Mouse (Mus musculus) neural tube, embryonic 13.5 days (tissue): Measurements from ENCODE around the gene 1700001O22Rik. TPM values are rescaled to one million over a fixed set of nuclear protein-coding genes. Genes with fewer than 3 reads are reported as not detected.

Experiments
- ATAC-seq: fragments of 200-750 bp; cut with Nextera tagmentation; 2 replicates; pipeline ENCODE4 v1.8.0; 2017; ENCODE audit warnings: low read depth, mild to moderate bottlenecking, moderate TSS enrichment, moderate library complexity
- H3K27ac ChIP-seq: fragments of 300-500 bp; sonication (generic); replicated peaks from 2 replicates; pipeline ENCODE4 v1.5.1; 2015; ENCODE audit warnings: moderate library complexity, mild to moderate bottlenecking, inconsistent platforms
- H3K27me3 ChIP-seq: fragments of 300-500 bp; sonication (generic); 2 replicates; pipeline ENCODE4 v1.6.1; 2015; ENCODE audit warnings: mild to moderate bottlenecking, inconsistent platforms
- H3K36me3 ChIP-seq: fragments of 300-500 bp; sonication (generic); 2 replicates; pipeline ENCODE4 v1.6.1; 2015; ENCODE audit warnings: mild to moderate bottlenecking, inconsistent platforms
- H3K4me1 ChIP-seq: fragments of 300-500 bp; sonication (generic); replicated peaks from 2 replicates; pipeline ENCODE4 v1.6.1; 2015; ENCODE audit warnings: inconsistent platforms
- H3K4me2 ChIP-seq: fragments of 300-500 bp; sonication (generic); 2 replicates; pipeline ENCODE4 v1.6.1; 2015; ENCODE audit warnings: inconsistent platforms, mild to moderate bottlenecking, moderate library complexity
- H3K4me3 ChIP-seq: fragments of 300-500 bp; sonication (generic); 2 replicates; pipeline ENCODE4 v1.5.1; 2015; ENCODE audit warnings: mild to moderate bottlenecking, inconsistent platforms
- H3K9ac ChIP-seq: fragments of 300-500 bp; sonication (generic); 2 replicates; pipeline ENCODE4 v1.6.1; 2015; ENCODE audit warnings: moderate library complexity, mild to moderate bottlenecking, inconsistent platforms
- H3K9me3 ChIP-seq: fragments of 300-500 bp; sonication (generic); 2 replicates; pipeline ENCODE4 v1.6.1; 2016; ENCODE audit warnings: inconsistent platforms
- WGBS: fragments of 180-500 bp; shearing (Covaris S2); methylation state at CpG from one replicate; pipeline ENCODE4 v1.1.7; 2015; 5-methylcytosine and 5-hydroxymethylcytosine counted together
- polyA plus RNA-seq: library from polyadenylated mRNA; unstranded; fragments of >200 nt; fragmentation: Nextera tagmentation; extraction: Ambion mirVana; gene quantifications from 2 replicates; pipeline ENCODE4 v1.2.1, GENCODE M21; 2015

Gene 1700001O22Rik
- polyA plus RNA-seq, 1 experiment from 2014 or later = 0.91 TPM

DNA sequence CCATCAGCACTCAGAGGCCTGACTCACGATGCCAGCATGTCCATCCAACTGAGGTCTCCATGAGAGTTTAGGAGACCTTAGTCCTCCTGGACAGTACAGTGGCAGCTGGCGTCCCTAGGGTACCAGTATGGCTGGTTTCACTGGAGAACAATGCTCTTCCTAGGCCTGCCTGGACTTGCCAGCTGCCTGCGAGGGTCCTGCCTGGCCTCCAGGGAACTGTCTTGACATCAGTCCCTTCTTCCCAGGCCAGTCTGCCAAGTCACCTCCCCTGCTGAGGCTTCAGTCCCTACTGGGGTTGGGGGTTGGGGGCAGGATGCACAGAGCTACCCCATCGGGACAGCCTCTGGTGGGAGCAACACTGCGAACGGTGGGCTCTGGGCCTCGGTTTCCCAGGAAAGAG, 11.4 kb downstream of the 1700001O22Rik start:
- no peak overlapping the region for H3K27ac ChIP-seq
- no peak for ATAC-seq
- no peak overlapping the region for H3K4me3 ChIP-seq
- H3K4me2 ChIP-seq = no peak overlapping the region
- H3K9ac ChIP-seq = no peak overlapping the region
- H3K27me3 ChIP-seq = no peaks in the 10 kb centered on the region
- no peaks in the 10 kb centered on the region for H3K36me3 ChIP-seq
- H3K4me1 ChIP-seq = peaks cover 38% of the 10 kb centered on the region
- WGBS = 80% methylated on average over 7 of the region's 7 CpGs
- H3K9me3 ChIP-seq = no peaks in the 10 kb centered on the region

DNA sequence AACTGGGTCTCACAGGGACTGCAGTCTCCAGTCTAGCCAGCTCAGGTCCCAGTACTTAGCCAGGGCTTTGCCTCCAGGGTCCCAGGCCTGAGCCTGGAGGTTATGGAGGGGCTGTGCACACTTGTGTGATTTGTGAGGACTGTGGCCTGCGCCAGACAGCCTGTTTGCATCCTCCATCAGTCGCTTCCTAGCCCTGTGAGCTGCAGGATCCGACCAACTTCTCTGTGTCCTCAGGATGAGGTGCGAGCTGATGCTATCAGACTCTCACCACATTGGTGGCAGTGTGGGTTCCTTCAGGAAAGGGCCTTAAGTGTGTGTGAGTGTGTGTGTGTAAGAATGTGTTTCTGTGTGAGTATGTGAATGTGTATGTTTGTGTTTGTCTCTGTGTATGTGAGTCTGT, 16.0 kb downstream of the 1700001O22Rik start:
- ATAC-seq = no peak
- H3K9me3 ChIP-seq = no peaks in the 10 kb centered on the region
- H3K4me3 ChIP-seq = no peak overlapping the region
- no peaks in the 10 kb centered on the region for H3K36me3 ChIP-seq
- H3K27me3 ChIP-seq = no peaks in the 10 kb centered on the region
- peak overlapping the region; percentile 59 for H3K27ac ChIP-seq
- H3K9ac ChIP-seq = peak overlapping the region; percentile 34
- H3K4me1 ChIP-seq = peaks cover 42% of the 10 kb centered on the region
- no peak overlapping the region for H3K4me2 ChIP-seq
- WGBS = 53% methylated on average over 4 of the region's 4 CpGs

DNA sequence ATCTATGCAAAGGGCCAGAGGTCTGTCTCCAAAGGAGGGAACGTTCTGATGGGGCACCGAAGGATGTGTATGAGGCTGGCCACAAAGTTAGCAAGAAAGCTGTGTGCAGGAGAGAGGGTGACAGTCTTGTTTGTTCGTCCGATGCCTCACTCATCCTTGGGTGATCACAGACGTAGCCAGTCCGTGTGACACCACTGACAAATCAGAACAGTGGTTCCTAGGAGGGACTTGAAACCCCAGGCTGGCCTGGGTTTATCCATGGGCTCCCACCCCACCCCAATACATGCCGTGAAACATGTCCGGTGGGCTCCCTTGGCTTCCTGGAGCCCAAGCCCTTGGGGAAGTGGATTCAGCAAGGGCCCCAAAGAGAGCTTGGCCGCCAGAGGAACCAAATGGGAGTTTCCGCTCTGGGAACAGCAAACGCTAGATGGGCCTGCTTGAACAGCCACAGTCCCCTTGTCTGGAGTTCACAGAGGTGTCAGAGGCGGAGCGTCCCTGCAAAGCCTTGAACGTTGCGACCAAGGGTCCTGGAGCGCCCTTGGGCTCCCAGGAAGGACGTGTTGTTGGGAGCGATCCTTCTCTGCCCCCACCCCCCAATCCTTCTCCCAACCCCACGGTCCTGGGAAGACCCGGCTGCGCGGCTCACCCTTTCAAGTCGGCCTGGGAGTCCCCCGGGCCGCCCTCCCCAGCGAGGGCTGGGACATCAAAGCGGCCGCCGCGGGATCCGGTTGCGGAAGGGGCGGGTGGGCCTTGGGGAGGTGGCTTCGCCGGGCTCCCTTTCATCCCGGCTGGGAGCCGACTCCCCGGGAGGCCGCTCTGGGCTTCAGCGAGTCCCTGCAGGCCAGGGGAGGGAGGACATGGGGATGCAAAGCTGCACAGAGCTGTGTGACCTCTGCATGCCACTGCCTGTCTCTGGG, 19.1 kb downstream of the 1700001O22Rik start:
- Histone ChIP-seq H3K27ac (peak overlapping the region; percentile 61; the same call in 1 of the 2 replicates), H3K4me3 (peak overlapping the region; percentile 7; the same call in 1 of the 2 replicates), H3K4me1 (peaks cover 42% of the 10 kb centered on the region)

DNA sequence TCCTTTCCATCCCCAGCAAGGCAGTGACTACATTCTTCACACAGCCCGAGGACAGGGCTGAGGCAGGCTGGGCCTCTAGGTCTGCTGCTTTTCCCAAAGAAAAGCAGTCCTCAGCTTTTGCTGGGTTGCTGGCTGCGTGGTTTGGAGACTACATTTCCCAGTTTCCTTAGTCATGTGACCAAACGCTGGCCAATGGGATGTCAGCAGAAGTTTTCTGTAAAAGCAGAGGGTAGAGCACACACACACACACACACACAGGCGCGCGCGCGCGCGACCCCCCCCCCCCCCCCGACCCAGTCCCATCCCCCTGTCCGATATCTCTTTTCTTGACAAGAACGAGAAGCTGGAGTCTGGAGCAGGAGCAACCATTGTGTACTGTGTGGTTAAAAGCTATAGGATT, 20.1 kb downstream of the 1700001O22Rik start:
- WGBS = under 1% methylated on average over 12 of the region's 13 CpGs
- Histone ChIP-seq H3K4me3 (peak overlapping the region; percentile 18), H3K9ac (peak overlapping the region; percentile 51), H3K27ac (peak overlapping the region; percentile 68), H3K27me3 (no peaks in the 10 kb centered on the region), H3K9me3 (no peaks in the 10 kb centered on the region), H3K4me1 (peaks cover 45% of the 10 kb centered on the region), H3K4me2 (peak overlapping the region; percentile 49), H3K36me3 (no peaks in the 10 kb centered on the region)
- ATAC-seq = peak; percentile 24

More for the DNA sequence above, 19.1 kb downstream of the 1700001O22Rik start:
- peak overlapping the region; percentile 51 for H3K9ac ChIP-seq
- ATAC-seq = peak; percentile 3; the same call in 1 of the 2 replicates
- H3K4me2 ChIP-seq = peak overlapping the region; percentile 49
- H3K9me3 ChIP-seq = no peaks in the 10 kb centered on the region
- H3K36me3 ChIP-seq = no peaks in the 10 kb centered on the region
- 11% methylated on average over 39 of the region's 40 CpGs for WGBS
- H3K27me3 ChIP-seq = no peaks in the 10 kb centered on the region

DNA sequence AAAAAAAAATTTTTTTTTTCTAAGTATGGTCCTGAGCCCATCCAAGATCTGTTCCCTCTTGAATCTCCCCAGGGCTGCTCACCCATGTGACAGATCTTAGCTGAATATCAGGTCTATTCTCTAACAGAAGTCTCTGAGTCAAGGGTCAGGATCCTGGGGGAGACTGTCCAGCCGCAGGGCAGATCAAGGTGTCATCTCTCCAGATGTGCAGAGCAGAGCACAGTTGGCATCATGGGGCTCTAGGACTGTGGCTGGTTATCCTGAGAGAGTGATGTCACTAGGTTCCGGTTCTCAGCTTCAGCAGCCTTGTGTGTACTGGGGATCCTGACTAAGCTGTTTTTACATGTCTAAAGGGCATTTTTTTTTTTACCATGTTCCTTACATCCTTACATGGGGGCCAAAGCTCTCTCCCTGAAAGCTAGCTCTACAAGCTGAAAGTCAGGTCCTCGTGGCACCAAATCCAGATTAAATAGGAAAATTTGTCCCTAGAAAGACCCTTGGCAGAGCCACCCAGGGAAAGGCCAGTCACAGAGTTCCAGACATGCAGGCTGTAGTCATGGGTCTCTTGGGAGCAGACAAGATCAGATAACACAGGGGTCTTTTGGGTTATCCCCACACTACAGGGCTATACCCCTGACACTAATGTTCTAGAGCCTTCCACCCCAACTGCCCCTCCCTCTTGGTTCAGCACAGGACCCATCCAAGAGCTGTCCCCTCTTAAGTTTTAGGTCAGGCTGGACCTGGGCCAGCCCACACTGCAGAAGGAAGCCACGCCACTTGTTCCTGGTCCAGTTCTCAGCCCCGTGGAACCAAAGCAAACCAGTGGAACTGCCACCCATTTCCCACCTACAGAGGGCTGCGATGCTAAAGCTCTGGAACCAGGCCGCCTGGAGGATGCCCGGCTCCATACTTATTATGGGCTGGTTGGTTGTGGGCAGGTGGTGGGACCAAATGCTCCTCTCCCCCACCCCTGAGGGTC, 20.9 kb downstream of the 1700001O22Rik start:
- 78% methylated on average over 8 of the region's 8 CpGs for WGBS
- H3K4me1 ChIP-seq = peaks cover 45% of the 10 kb centered on the region
- H3K27me3 ChIP-seq = no peaks in the 10 kb centered on the region
- H3K27ac ChIP-seq = peak overlapping the region; percentile 68
- peak; percentile 24; the same call in 1 of the 2 replicates for ATAC-seq
- H3K9me3 ChIP-seq = no peaks in the 10 kb centered on the region
- H3K4me2 ChIP-seq = peak overlapping the region; percentile 49
- H3K36me3 ChIP-seq = no peaks in the 10 kb centered on the region
- H3K4me3 ChIP-seq = peak overlapping the region; percentile 18; the same call in 1 of the 2 replicates
- peak overlapping the region; percentile 51 for H3K9ac ChIP-seq

DNA sequence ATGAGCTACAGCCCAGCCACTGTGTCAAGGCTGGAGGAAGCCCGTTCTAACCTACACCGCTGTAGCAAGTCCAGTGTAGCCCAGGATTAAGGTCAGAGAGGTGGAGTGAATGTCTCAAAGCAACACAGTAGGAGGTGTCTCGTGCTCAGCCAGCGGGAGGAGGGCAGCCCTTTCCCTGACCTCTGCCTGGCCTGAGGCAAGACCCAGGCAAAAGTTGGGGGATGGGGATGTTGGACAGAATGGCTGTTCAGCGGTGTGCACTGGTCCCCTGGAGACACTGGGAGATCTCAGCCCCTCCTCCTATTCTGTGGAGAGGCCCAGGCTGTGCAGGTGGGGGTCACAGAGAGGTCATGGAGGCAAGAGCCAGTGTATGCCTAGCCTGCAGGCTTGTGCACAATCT, 24.2 kb downstream of the 1700001O22Rik start:
- H3K9ac ChIP-seq = no peak overlapping the region
- 5% methylated on average over 5 of the region's 5 CpGs for WGBS
- no peak overlapping the region for H3K4me3 ChIP-seq
- H3K4me1 ChIP-seq = peaks cover 22% of the 10 kb centered on the region
- ATAC-seq = no peak
- no peaks in the 10 kb centered on the region for H3K9me3 ChIP-seq
- H3K36me3 ChIP-seq = no peaks in the 10 kb centered on the region
- H3K27me3 ChIP-seq = no peaks in the 10 kb centered on the region
- H3K4me2 ChIP-seq = no peak overlapping the region
- H3K27ac ChIP-seq = no peak overlapping the region

DNA sequence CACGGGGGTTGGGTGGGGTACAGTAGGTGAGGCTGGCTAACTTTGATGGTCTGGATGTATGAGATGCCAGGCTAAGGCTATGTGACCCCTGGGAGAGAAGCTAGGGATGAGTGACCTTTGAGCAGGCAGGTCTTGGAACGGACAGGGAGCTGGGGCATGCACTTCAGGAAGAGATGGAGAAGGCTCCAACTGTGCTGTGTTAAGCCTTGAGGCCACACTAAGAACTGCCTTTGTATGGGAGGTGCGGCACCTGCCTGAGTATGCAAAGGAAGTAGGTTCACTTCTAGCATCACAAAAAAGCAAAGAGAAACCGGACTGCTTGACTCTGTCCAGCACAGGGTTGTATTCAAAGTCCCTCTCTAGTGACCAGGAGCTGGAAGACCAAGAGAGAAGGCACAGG, 25.2 kb downstream of the 1700001O22Rik start:
- H3K4me3 ChIP-seq = no peak overlapping the region
- WGBS = 68% methylated on average over 4 of the region's 4 CpGs

DNA sequence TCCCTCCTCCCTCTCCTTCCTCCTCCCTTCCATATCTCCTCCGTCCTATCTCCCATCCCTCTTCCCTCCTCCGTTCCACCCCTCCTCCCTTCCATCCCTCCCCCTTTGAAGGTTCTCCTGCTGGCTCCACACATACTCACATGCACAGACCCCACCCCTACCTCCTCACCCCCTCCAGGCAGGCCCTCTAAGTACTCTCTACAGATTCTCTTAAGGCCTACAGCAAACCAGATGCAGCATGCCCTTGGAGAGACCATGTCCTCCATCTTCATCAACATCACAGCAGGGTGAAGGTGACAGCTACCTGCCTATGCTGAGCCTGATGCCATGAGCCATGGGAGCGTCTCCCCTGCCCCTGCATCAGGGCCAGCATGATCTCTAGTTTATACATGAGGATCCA, 26.2 kb downstream of the 1700001O22Rik start:
- Histone ChIP-seq H3K4me3 (no peak overlapping the region), H3K27ac (no peak overlapping the region), H3K27me3 (no peaks in the 10 kb centered on the region), H3K9ac (no peak overlapping the region), H3K9me3 (no peaks in the 10 kb centered on the region), H3K36me3 (no peaks in the 10 kb centered on the region), H3K4me1 (peaks cover 18% of the 10 kb centered on the region), H3K4me2 (no peak overlapping the region)
- no peak for ATAC-seq
- 72% methylated on average over 3 of the region's 3 CpGs for WGBS

More for the DNA sequence above, 25.2 kb downstream of the 1700001O22Rik start:
- Histone ChIP-seq H3K36me3 (no peaks in the 10 kb centered on the region), H3K27me3 (no peaks in the 10 kb centered on the region), H3K4me1 (peaks cover 14% of the 10 kb centered on the region; the same call in 1 of the 2 replicates), H3K9ac (no peak overlapping the region), H3K4me2 (no peak overlapping the region), H3K9me3 (no peaks in the 10 kb centered on the region), H3K27ac (no peak overlapping the region)
- ATAC-seq = no peak

DNA sequence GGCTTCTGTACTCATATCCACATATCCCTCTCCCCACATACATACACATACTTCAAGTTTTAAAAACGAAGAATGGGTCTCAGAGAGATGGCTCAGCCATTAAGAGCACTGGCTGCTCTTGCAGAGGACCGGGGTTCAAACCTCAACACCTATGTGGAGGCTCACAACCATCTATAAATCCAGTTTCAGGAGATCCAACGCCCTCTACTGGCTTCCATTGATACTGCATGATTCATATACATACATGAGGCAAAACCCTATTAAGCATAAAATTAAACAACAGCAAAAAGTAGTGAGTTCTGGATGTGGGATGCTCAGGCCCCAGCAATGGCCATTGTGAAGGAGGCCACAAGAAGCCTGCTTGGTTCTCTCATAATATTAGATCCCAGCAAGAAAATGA, 27.5 kb downstream of the 1700001O22Rik start:
- H3K4me1 ChIP-seq = peaks cover 31% of the 10 kb centered on the region
- H3K27me3 ChIP-seq = no peaks in the 10 kb centered on the region
- H3K9me3 ChIP-seq = no peaks in the 10 kb centered on the region
- no peak overlapping the region for H3K4me2 ChIP-seq
- WGBS = 63% methylated on average over 3 of the region's 3 CpGs
- no peak overlapping the region for H3K9ac ChIP-seq
- no peak overlapping the region for H3K4me3 ChIP-seq
- no peak for ATAC-seq
- H3K36me3 ChIP-seq = no peaks in the 10 kb centered on the region
- no peak overlapping the region for H3K27ac ChIP-seq

DNA sequence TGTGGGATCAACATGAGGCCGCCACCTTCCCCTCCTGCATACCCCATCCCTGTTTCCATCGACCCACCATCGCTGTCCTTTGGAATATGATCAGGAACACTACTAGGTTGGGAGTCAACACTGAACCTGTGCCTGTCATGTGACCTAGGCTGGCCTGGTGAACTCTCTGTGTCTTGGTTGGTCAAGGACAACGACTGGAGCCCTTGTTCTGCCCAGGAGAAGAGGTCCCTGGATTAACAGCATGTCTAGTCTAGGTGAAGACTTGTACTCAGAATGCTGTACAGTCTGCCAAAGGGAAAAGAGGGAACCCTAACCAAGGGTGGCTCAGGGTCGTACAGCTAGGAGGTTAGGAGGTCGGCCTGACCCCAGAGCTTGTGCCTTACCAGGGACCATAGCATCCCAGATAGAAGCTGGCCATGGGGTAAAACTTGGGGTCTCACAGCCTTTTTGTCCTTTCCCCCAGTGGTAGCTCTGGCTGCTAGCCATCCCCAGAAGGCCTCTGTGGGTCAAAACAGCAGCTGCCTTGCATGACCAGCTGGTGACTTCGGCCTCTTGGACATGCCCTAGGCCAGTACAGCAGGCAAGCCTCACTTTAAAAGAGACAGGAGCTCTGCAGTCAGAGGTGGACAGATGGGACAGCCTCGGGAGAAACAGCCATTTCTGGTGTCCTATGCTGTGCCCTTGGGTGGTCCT, 30.0 kb downstream of the 1700001O22Rik start:
- WGBS = 81% methylated on average over 8 of the region's 8 CpGs
- H3K4me2 ChIP-seq = no peak overlapping the region
- ATAC-seq = no peak
- no peaks in the 10 kb centered on the region for H3K27me3 ChIP-seq
- no peak overlapping the region for H3K9ac ChIP-seq
- peaks cover 32% of the 10 kb centered on the region for H3K4me1 ChIP-seq
- H3K36me3 ChIP-seq = no peaks in the 10 kb centered on the region
- H3K9me3 ChIP-seq = no peaks in the 10 kb centered on the region
- H3K27ac ChIP-seq = peak overlapping the region; percentile 89
- no peak overlapping the region for H3K4me3 ChIP-seq

DNA sequence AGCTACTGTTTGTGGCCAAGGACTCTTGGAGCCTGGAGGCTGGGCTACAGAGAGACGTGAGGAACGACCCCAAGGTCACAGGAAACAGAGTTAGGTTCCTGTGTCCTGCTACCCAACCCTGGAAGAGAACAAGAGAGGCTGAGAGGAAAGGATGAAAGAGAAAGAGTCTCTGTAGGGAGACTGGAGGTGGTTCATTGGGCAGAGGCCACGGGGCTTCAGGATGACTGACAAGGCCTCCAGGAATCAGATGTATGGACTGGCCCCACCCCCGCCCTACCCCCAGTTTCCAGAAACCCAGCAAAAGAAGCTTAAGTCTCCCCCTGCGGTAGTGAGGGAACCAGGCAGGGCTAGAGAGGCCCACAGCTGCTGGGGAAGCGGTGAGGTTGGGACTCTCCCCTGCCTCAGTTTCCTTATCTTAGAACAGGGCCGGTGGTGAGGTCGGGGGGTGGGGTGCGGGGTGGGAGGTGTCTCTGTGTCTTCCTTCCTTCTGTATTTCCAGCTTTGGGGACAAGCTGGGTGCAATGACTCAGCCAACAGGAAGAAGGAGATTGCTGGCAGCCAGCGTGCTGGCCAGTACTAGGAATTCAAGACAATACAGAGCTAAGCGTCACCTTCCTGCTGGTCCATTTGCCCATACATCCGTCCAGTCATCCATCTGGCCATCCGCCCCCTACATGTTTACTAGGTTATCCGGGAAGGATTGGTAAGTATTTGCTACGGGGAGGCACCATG, 30.7 kb downstream of the 1700001O22Rik start:
- Histone ChIP-seq H3K9ac (peak overlapping the region; percentile 77; the same call in 1 of the 2 replicates), H3K9me3 (no peaks in the 10 kb centered on the region), H3K27me3 (no peaks in the 10 kb centered on the region), H3K36me3 (no peaks in the 10 kb centered on the region), H3K4me2 (no peak overlapping the region; the same call in 1 of the 2 replicates), H3K27ac (peak overlapping the region; percentile 89), H3K4me1 (peaks cover 37% of the 10 kb centered on the region), H3K4me3 (no peak overlapping the region)
- WGBS = 44% methylated on average over 15 of the region's 15 CpGs
- no peak for ATAC-seq
